Mouse (Mus musculus) heart, embryonic 14.5 days (tissue): ENCODE results near the gene Arhgap10. TPM values are rescaled to one million over a fixed set of nuclear protein-coding genes. Genes with fewer than 3 reads are reported as not detected.

Source experiments
- ATAC-seq: fragments of 200-750 bp; cut with Nextera tagmentation; 2 replicates; pipeline ENCODE4 v1.8.0; 2017; ENCODE audit warnings: low read depth, moderate TSS enrichment; ENCODE audit not compliant: insufficient number of reproducible peaks, insufficient read depth, low FRiP score
- H3K27ac ChIP-seq, 2 experiments: fragments of 200-500 bp in 1 of 2; fragments of 300-500 bp in 1 of 2; sonication (generic) in 1 of 2; replicated peaks in 1 of 2; 2 replicates each; pipeline ENCODE4 v1.5.1; 2012 to 2014; ENCODE audit warnings: low read depth in 2 of 2, low read length in 2 of 2, control low read depth in 1 of 2, mild to moderate bottlenecking in 1 of 2, mixed read lengths in 1 of 2; ENCODE audit not compliant: control insufficient read depth in 1 of 2, insufficient read depth in 1 of 2
- H3K27me3 ChIP-seq: fragments of 300-500 bp; sonication (generic); 2 replicates; pipeline ENCODE4 v1.6.1; 2014; ENCODE audit warnings: mild to moderate bottlenecking, low read length, control low read depth; ENCODE audit not compliant: control insufficient read depth, insufficient read depth
- H3K36me3 ChIP-seq: fragments of 300-500 bp; sonication (generic); 2 replicates; pipeline ENCODE4 v1.6.1; 2014; ENCODE audit warnings: mild to moderate bottlenecking, control low read depth, low read length, mixed read lengths; ENCODE audit not compliant: control insufficient read depth, insufficient read depth
- H3K4me1 ChIP-seq, 2 experiments: fragments of 200-500 bp in 1 of 2; fragments of 300-500 bp in 1 of 2; sonication (generic) in 1 of 2; 2 replicates each; pipeline ENCODE4 v1.6.1; 2012 to 2014; ENCODE audit warnings: low read length in 2 of 2, control low read depth in 1 of 2, mixed read lengths in 1 of 2; ENCODE audit not compliant: control insufficient read depth in 2 of 2, insufficient read depth in 2 of 2
- H3K4me2 ChIP-seq: fragments of 300-500 bp; sonication (generic); 2 replicates; pipeline ENCODE4 v1.6.1; 2014; ENCODE audit warnings: mild to moderate bottlenecking, low read length
- H3K4me3 ChIP-seq, 2 experiments: fragments of 200-500 bp in 1 of 2; fragments of 300-500 bp in 1 of 2; sonication (generic) in 1 of 2; 2 replicates each; pipeline ENCODE4 v1.5.1; 2012 to 2014; ENCODE audit warnings: low read length in 2 of 2, mild to moderate bottlenecking in 2 of 2, control low read depth in 1 of 2, low read depth in 1 of 2, moderate library complexity in 1 of 2; ENCODE audit not compliant: control insufficient read depth in 1 of 2, insufficient read depth in 1 of 2
- H3K9ac ChIP-seq: fragments of 300-500 bp; sonication (generic); 2 replicates; pipeline ENCODE4 v1.6.1; 2014; ENCODE audit warnings: mild to moderate bottlenecking, low read length
- H3K9me3 ChIP-seq: fragments of 300-500 bp; sonication (generic); 2 replicates; pipeline ENCODE4 v1.6.1; 2016; ENCODE audit warnings: low read length, control low read depth; ENCODE audit not compliant: control insufficient read depth
- WGBS: fragments of 180-500 bp; shearing (Covaris S2); extraction: QIAGEN DNeasy Blood & Tissue Kit; methylation state at CpG from one replicate; pipeline ENCODE4 v1.1.7; 2014; 5-methylcytosine and 5-hydroxymethylcytosine counted together
- polyA plus RNA-seq: library from polyadenylated mRNA; unstranded; fragments of >200 nt; fragmentation: Nextera tagmentation; extraction: Ambion mirVana; gene quantifications from 2 replicates; pipeline ENCODE4 v1.2.1, GENCODE M21; 2014

Arhgap10 gene
- polyA plus RNA-seq, 1 experiment from 2014 or later: 26.2 TPM

GRCm38 (mm10) chr8:77428015-77428414 lies 89.7 kb downstream of the Arhgap10 start:
- Histone ChIP-seq H3K4me1 (peaks cover 0 to 17% of the 10 kb centered on the region in 2 experiments; a peak in 2 of 4 replicates), H3K27me3 (no peaks in the 10 kb centered on the region), H3K9ac (no peak overlapping the region), H3K27ac (no peak overlapping the region), H3K9me3 (no peaks in the 10 kb centered on the region), H3K4me3 (no peak overlapping the region), H3K4me2 (no peak overlapping the region), H3K36me3 (peaks cover 14% of the 10 kb centered on the region)
- ATAC-seq: no peak
- 65% methylated on average over 6 of the region's 6 CpGs for WGBS

GRCm38 (mm10) chr8:77427438-77427837 lies 90.3 kb downstream of the Arhgap10 start:
- peaks cover 0 to 12% of the 10 kb centered on the region in 2 experiments; a peak in 1 of 4 replicates for H3K4me1 ChIP-seq
- WGBS: 81% methylated on average over 9 of the region's 9 CpGs
- H3K4me2 ChIP-seq: no peak overlapping the region
- no peaks in the 10 kb centered on the region for H3K27me3 ChIP-seq
- H3K27ac ChIP-seq: no peak overlapping the region
- no peak for ATAC-seq
- no peak overlapping the region for H3K4me3 ChIP-seq
- H3K9ac ChIP-seq: no peak overlapping the region
- H3K36me3 ChIP-seq: peaks cover 16% of the 10 kb centered on the region
- no peaks in the 10 kb centered on the region for H3K9me3 ChIP-seq

- Histone ChIP-seq H3K27ac (no peak overlapping the region), H3K4me1 (no peaks in the 10 kb centered on the region; a peak in 1 of 4 replicates), H3K36me3 (peaks cover 24% of the 10 kb centered on the region), H3K27me3 (no peaks in the 10 kb centered on the region), H3K4me2 (no peak overlapping the region), H3K9me3 (no peaks in the 10 kb centered on the region), H3K4me3 (no peak overlapping the region), H3K9ac (no peak overlapping the region)
- no peak for ATAC-seq
- WGBS: 88% methylated on average over 4 of the region's 6 CpGs
Observed at GRCm38 (mm10) chr8:77423850-77424249, 93.9 kb downstream of the Arhgap10 start.

GRCm38 (mm10) chr8:77422632-77423252 lies 95.0 kb downstream of the Arhgap10 start:
- no peak overlapping the region for H3K9ac ChIP-seq
- ATAC-seq: no peak
- H3K4me2 ChIP-seq: no peak overlapping the region
- no peaks in the 10 kb centered on the region for H3K27me3 ChIP-seq
- H3K4me1 ChIP-seq: no peaks in the 10 kb centered on the region; a peak in 1 of 4 replicates
- no peak overlapping the region for H3K4me3 ChIP-seq
- peaks cover 33% of the 10 kb centered on the region for H3K36me3 ChIP-seq
- H3K9me3 ChIP-seq: no peaks in the 10 kb centered on the region
- 71% methylated on average over 15 of the region's 15 CpGs for WGBS
- no peak overlapping the region for H3K27ac ChIP-seq

GRCm38 (mm10) chr8:77421596-77421995 lies 96.2 kb downstream of the Arhgap10 start:
- H3K4me3 ChIP-seq: no peak overlapping the region
- no peak for ATAC-seq
- no peak overlapping the region for H3K4me2 ChIP-seq
- no peaks in the 10 kb centered on the region for H3K9me3 ChIP-seq
- no peak overlapping the region for H3K27ac ChIP-seq
- peaks cover 39% of the 10 kb centered on the region for H3K36me3 ChIP-seq
- no peaks in the 10 kb centered on the region for H3K27me3 ChIP-seq
- WGBS: 85% methylated on average over 13 of the region's 13 CpGs
- no peak overlapping the region for H3K9ac ChIP-seq
- H3K4me1 ChIP-seq: no peaks in the 10 kb centered on the region; a peak in 1 of 4 replicates

- ATAC-seq: no peak
- no peak overlapping the region for H3K27ac ChIP-seq
- H3K9ac ChIP-seq: no peak overlapping the region
- H3K4me3 ChIP-seq: no peak overlapping the region
- WGBS: 53% methylated on average over 4 of the region's 4 CpGs
- peaks cover 42% of the 10 kb centered on the region for H3K36me3 ChIP-seq
- no peaks in the 10 kb centered on the region for H3K27me3 ChIP-seq
- H3K4me1 ChIP-seq: no peaks in the 10 kb centered on the region; a peak in 1 of 4 replicates
- H3K4me2 ChIP-seq: no peak overlapping the region
- no peaks in the 10 kb centered on the region for H3K9me3 ChIP-seq
Observed at GRCm38 (mm10) chr8:77419731-77420130, 98.0 kb downstream of the Arhgap10 start.

DNA sequence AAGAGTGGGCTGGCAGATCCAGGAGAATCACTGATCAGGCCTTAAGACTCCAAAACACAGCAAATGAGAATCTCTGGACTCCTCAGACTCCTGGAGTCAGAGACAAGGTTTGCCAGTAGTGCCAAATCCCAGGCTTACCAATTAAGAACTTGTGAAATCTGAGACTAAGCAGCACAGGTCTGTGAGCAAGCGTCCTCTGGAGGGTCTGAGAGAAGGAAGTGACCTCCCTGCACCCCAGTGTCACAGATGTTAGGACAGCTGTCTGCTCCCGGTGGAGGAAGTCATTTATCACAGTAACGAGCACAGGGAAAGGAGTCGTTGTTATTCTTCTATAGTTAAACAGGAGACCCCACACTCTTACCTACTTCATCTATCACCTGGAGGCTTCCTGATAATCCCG lies 101.0 kb downstream of the Arhgap10 start:
- Histone ChIP-seq H3K36me3 (peaks cover 53% of the 10 kb centered on the region), H3K9ac (no peak overlapping the region)

DNA sequence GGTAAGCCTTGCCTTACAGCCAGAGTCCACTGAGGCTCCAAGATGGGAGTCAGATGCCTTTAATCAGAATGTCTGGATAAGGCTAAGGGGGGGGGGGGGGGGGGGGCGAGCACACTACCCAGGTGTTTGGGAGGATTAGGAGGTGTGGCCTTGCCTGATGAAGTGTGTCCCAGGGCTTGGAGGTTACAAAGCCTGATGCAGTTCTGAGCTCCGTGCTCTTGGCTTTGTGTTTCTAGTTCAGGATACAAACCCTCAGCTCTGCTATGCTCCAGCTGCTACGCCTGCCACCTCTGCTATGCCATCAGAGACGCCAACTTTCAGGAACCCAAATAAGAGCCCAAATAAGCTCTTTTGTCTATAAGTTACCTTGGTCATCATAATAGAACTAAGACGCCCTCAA lies 101.7 kb downstream of the Arhgap10 start:
- no peak overlapping the region for H3K4me2 ChIP-seq
- peaks cover 60% of the 10 kb centered on the region for H3K36me3 ChIP-seq
- no peaks in the 10 kb centered on the region for H3K27me3 ChIP-seq
- ATAC-seq: no peak
- H3K4me1 ChIP-seq: no peaks in the 10 kb centered on the region
- no peak overlapping the region for H3K27ac ChIP-seq
- H3K9me3 ChIP-seq: no peaks in the 10 kb centered on the region
- no peak overlapping the region for H3K4me3 ChIP-seq
- no peak overlapping the region for H3K9ac ChIP-seq
- 88% methylated on average over 4 of the region's 5 CpGs for WGBS

More for the DNA sequence above, 101.0 kb downstream of the Arhgap10 start:
- no peaks in the 10 kb centered on the region for H3K27me3 ChIP-seq
- no peak overlapping the region for H3K27ac ChIP-seq
- no peaks in the 10 kb centered on the region for H3K4me1 ChIP-seq
- H3K9me3 ChIP-seq: no peaks in the 10 kb centered on the region
- WGBS: 31% methylated on average over 5 of the region's 5 CpGs
- no peak overlapping the region for H3K4me3 ChIP-seq
- ATAC-seq: no peak
- H3K4me2 ChIP-seq: no peak overlapping the region
